Mouse (Mus musculus): ENCODE results near the gene Ppp1r13l.

Gene Ppp1r13l

DNA sequence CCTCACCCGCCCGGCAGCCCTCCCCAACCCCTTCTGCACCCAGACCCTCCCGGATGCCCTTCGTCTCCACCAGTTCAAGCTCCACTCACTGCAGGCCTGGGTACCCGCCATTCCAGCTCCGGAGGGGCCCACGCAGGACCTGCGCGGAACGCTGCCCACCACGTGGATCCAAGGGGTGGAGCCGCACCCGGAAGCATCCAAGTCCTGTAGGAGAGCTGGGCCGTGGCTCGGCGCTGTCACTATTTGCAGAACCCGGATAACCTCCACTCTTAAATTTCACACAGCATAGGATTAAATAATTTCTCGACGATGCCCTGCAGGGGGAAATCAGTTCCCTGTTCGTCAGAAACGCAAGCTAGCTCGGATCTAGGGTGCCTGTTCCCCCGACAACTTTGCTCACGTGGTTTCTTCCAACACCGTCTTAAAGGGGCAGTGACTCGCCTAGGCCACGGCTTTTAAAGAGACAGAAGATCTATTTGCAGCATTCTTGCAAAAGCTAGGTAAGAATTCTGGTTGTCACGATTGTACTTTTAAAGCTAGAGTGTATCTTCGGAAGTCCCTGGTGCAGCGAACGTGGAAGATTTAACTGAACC, at the start of gene Ppp1r13l, which contains the start of gene Cd3eap:
Ppp1r13l (plus strand) TSS at position 451 of the 593 bp plus-strand sequence.
Cd3eap (minus strand) TSS at position 185 of the 593 bp plus-strand sequence.
- peak; percentile 79 for DNase-seq (ENCODE audit: low spot score)

DNA sequence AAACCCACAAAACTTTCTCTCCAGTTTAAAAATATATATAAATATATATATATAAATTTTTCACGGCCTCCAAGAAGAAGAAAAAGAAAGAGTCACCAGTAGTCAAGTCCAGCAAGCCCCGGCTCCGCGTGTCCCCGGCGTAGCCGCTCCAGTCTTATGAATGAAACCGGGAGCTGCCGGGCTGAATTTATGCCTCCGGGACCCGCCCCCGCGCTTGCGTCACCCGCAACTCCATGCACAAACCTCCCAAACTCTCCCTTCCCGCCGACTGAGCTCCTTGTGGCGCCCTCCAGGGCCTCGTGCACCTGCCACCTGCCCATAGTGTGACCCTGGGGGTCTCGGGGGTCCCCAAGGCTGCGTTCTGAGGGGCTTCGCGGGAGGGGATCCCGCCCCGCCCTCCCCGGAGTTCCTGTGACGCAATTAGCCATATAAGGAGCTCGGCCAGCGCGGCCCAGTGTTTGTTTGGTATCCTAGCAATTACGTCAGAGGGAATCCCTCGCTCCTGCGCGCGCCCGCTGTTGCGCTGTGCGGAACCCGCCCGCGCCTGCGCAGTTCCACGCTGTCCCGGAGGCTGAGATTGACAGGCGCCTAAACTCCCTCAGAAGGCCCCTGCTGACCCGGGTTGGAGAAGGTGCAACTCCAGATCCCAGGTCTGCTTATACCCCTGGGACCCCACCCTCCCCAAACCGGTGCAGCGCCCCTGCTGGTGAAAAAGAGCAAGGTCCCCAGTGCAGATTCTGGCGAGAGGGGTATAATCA, 49.5 kb upstream of the Ppp1r13l start, which contains the start of gene Fosb:
Fosb (minus strand) TSS at position 168 of the 758 bp plus-strand sequence.
- DNase-seq (ENCODE audit: low spot score): peak; percentile 83

DNA sequence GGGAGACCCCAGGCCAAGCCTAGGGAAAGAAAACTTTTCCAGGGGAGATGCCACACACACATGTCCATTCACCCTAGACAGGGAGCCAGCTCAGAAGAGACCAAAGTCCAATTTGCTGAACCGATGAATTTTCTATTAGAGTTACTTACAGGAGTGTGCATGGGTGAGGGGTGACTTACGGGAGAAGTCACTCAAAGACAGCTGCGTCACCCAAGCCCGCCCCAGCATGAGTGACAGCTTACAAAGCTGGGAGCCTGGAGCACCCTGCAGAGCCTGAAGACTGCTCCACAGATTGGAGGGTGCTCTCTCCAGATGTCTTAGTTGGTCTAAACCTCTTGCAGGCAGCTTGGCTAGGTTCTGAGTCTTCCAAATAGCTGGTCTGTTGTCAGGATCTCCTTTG, 47.6 kb upstream of the Ppp1r13l start:
- DNase-seq (ENCODE audit: low spot score): no peak

DNA sequence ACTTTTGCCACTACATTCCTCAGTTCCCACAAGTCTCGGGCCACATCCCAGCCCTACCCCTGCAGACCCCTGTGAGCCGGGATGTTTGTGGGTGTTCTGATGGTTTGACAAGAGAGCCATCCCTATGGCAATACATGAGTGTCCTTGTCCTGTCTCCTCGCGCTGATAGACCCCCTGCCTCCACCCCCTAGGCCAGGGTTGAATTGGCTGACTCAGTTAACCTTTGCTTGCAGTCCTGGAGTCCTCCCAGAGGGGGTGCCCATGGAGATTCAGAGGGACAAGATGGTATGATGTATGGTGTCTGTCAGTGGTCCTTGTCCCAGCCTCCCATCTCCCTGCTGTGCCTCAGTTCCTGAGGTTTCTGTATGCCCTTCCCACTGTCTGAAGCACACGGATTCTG, 45.5 kb upstream of the Ppp1r13l start:
- no peak for DNase-seq (ENCODE audit: low spot score)

DNA sequence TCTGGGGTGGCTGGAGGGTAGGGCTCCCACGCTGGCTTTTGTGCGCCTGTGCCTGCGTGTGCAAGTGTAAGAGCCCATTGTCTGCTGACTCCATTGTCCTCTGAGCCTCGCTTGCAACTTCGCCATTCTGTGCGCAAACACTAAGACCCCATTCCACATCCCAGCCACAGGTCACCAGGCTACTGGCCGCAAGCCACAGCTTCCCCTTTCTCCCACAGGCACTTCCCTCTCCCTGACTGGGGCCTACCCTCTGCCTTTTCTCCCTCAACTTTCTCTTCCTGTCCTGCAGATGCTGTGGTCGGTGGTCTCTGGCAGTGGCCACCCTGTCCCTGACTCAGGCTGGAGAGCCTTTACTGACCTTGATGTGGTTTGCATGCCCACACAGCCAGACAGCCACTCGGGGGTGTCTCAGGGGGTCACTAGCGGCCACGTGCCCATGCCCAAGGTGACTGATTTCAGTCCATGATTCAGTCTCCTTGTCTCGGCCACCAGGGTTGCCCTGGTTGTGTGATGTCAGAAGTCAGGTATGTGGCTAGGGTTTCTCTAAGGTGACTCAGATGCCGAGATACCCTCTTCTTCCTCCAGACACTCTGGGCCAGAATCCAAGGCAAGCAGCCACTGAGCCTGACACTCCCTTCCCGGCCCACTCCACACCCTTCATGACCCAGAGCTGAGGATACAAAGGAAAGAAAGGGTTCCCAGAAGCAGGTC, 42.9 kb upstream of the Ppp1r13l start:
- DNase-seq (ENCODE audit: low spot score): no peak

DNA sequence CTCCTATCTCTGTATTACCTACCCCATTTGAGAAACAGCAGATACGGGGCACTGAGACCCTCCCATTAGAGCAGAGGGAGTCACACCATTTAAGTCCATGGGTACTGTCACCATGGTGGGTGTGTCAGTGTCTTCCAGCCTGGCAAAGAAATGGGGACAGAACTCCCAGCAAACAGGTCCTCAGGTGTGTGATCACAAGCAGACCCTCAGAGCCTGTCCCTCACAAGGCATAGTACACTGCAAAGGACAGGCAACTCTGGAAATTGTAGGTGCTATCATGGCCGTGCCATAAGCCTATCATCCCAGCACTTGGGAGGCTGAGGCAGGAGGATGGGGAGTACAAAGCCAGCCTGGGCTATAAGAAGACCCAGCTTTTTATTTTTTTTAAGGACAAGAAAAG, 41.3 kb upstream of the Ppp1r13l start:
- DNase-seq (ENCODE audit: low spot score): no peak

DNA sequence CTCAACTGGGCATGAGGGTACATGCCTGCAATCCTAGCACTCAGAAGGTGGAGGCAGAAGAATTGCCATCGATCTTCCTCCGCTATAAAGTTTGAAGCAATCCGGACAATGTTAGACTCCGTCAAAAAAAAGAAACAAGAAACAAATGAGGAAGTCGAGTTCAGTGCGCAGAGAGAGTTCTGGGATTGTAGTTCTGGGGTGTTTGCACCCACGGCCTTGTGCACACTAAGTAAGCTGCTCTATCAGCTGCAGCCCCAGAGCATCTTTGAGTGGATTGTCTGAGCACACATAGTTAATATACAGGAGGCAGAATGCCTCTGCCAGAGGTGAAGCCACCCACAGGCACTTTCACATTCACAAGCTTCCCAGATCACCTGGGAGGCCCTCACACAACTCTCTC, 40.9 kb upstream of the Ppp1r13l start:
- DNase-seq (ENCODE audit: low spot score): no peak

DNA sequence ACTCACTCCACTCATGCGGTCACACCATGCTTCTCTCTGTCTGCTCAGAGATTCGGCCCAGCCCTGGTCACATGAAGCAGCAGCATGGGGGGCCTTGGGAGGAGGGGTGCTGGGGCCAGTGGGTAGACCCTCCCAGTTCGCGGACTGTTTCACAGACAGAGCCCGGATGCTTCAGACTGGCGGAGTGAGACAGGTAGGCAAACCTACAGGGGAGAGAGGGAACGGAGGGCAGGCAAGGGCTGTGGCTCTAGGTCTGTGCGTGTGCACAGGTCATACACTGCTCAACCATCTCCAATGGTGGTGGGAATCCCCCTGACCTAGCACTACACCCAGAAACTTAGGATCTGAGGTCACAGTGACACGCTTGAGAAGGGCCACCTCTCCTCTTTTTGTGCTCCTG, 40.1 kb upstream of the Ppp1r13l start:
- DNase-seq (ENCODE audit: low spot score): no peak

DNA sequence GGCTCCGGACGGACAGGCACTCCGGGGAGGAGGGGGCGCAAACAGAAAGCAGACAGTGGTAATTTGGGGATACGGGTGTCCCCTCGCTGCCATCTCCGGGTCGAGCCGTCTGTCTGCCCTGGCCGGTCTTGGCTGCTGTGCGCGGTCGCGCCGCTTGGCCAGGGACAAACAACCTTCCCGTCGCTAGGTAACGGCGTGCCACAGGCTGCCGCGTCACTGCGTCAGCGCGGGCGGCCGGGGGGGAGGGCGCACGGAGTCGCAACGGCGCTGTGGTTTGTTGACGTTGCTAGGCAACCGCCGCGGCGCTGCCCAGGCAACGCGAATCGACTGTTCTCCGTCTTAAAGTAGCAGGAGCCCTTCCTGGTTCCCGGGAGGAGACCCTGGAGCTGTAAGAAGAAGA, 39.6 kb upstream of the Ppp1r13l start:
- peak; percentile 79 for DNase-seq (ENCODE audit: low spot score)

DNA sequence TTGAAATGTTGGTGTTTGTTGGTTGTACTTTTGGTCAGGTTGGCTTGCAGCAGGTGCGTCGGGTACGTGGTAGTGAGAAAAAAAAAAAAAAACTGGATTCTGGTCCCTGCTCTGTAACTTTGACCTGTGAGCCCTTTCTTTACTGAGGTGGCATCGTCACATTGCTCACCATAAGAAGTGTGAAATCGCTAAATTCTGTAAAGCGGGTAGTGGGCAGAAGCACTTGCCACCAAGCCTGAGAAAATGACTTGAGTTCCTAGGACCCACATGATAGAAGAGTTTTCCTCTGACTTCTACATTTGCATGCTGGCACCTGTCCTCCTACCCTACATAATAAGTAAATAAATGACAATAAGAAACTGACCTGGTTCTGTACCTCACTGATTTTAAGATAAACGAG, 38.9 kb upstream of the Ppp1r13l start:
- no peak for DNase-seq (ENCODE audit: low spot score)

DNA sequence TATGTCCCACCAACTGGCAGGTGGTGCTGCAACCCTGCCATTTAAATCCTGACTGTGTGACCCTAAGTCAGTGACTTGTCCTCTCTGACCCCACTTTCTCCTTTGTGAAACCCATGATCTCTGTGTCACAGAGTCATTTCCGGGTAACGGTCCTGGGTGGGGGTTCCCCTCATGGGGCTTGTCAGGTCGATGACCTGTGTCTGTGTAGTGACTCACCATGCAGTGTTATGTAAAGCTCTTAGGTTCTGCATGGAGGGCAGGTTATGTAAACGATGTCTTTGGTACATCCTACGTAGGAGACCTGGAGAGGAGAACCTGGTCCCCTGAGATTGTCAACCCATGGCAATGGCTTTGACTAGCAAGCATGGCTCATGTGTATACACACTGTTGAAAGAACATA, 38.1 kb upstream of the Ppp1r13l start:
- DNase-seq (ENCODE audit: low spot score): no peak

DNA sequence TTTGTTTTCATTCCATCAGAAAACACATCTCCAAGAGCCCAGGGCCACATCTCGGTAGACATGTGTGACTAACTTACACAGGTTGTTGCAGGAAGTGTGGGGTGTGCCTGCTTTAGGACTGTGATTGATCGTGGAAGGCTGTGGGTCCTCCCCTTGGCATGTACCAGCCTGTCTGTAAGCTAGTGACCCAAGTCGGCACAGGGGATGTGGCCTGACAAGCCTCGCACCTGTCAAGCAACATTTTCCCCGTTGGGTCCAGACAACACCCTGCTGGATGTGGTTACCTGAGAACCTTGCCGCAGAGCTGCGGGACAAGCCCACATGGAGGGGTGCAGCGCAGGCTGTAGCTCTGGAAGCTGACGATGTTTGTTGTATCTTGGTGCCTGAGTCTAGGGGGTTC, 37.1 kb upstream of the Ppp1r13l start:
- no peak for DNase-seq (ENCODE audit: low spot score)

DNA sequence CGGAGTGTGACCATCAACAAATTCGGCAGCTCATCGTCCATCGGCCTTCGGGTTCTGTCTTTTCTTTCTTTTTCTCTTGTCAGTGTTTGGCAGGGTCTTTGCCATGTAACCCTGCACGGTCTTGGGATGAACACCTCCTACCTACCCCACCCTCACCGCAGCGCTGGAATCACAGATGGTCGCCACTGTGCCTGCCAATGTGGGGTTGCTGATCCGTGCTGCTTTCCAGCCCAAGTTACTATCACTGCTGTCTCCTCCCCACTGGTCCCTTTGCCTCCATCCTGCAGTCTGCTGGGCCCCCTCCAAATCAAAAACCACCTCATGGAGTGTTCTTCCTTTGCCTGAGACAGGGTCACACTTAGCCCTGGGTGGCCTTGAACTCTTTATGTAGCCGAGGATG, 35.3 kb upstream of the Ppp1r13l start:
- DNase-seq (ENCODE audit: low spot score): no peak

DNA sequence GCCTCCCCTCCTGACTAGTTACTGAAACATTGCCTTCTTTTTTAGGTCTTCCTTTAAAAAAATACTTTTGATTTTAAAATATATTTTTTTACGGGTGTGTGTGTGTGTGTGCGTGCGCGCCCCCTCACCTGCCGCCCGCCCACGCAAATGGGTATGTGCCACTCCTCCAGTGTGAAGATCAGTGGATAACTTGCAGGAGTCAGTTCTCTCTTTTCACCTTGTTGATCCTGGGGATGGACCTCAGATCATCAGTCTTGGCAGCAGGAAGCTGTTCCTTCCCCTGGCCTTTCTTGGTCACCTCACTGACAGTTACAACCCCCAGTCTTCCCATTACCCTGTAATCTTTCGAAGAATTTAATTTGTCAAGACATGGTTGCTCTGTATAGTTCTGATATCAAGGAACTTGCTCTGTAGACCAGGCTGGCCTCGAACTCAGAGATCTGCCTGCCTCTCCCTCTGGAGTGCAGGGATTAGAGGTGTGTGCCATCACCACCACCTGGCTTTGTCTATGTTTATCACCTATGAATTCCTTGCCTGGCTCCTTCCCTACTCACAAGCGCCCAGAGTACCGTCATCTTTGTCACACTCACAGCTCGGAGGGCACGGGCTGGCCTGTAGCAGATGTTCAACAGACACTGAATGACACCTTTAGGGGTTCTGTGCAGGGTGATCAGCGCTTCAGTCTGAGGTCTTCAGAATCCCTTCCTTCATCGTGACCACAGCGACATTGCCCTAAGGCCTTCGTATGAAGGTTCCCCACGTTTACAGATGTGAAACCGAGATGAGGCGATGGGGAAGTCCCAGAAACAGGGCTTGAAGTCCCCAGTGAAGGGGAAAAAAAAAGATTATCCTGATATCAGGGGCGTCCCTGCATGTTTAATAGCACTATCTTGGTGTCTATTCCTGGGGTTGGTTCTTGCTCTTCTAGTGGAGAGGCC, 34.0 kb upstream of the Ppp1r13l start:
- DNase-seq (ENCODE audit: low spot score): no peak

DNA sequence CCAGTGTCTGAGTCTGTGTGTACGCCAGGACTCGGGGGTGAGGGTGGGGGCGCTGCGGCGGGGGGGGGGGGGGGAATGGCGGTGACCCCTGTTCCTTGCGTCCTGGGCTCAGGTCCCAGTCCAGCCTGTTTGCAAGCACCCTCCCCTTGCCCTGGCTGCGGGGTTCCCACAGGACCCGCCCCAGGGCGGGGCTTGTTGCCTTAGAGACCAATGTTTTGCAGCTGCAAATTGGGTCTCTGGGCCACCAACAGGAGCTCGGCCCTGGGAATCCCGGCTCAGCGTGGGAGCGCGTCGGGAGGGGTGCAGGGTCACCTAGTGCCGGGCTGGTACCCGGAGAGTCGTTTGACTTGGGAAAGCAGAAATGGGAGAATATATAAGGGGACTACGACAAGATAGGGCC, 33.2 kb upstream of the Ppp1r13l start:
- DNase-seq (ENCODE audit: low spot score): peak; percentile 62

DNA sequence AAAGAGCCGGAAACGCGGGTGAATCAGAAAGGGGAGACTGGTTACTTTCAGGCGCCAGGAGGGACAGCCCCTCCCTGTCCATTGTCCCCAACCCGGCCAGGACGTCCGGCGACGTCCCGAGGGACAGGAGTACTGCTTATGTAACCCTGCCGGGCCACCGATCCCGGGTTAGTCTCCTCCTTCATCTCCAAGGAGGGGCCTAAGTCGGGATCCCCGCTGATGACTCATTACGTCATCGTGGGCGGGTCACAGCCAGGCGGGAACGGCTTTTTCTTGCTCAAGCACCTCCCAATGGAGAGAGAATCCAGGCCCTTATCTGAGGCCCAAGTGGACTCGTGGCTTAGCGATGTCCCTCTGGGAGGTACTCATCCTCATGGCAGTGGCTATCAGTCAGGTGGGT, 32.4 kb upstream of the Ppp1r13l start:
- peak; percentile 56 for DNase-seq (ENCODE audit: low spot score)

DNA sequence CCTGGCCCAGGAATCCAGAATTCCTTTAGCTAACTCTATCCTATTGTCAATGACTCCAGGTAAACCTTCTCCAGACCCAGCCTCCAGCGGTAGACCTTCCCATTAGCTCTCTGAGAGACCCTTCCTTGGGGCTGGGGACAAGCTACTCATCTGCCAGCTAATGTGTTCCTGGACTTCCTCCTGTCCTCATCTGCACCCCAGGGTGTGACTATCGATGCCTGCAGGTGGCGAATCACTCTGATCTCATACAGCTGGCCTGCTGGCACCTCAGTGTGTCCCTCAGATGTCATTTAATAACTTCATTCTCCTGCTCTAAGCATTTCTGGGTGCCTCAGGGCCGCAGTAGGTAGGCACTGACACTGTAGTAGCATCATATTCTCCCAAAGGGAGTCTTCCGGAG, 31.8 kb upstream of the Ppp1r13l start:
- no peak for DNase-seq (ENCODE audit: low spot score)

DNA sequence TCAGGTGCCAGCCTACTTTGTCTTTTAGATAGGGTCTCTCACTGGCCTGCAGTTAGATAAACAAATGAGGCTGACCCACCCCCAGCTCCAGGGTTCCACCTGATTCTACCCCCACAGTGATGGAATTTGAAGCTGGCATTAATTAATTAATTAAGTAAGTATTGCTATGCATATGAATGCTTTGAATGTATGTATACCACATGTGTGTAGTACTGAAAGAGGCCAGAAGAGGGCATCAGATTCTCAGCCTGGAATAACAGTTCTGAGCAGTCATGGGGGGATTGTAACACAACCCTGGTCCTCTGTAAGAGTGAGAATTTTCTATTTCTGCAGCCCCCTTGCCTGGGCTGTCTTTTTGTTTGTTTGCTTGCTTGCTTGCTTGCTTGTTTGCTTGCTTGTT, 31.1 kb upstream of the Ppp1r13l start:
- DNase-seq (ENCODE audit: low spot score): no peak

DNA sequence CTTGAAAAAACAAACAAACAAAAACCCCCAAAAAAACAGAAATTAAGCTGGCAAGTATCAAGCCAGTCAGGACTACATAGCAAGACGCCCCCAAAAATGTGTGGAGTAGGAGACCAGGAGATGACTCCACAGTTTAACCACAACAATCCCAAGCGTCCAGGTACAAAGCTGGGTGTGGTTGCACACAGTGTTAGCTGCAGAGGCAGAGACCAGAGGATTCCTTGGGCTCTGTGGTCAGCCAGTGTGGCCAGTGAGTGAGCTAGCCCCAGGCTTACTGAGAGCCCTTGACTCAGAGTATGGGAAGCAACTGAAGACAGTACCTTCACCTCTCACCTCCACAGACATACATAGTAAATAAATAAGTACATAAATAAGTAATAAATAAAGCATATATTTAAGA, 27.6 kb upstream of the Ppp1r13l start:
- no peak for DNase-seq (ENCODE audit: low spot score)

DNA sequence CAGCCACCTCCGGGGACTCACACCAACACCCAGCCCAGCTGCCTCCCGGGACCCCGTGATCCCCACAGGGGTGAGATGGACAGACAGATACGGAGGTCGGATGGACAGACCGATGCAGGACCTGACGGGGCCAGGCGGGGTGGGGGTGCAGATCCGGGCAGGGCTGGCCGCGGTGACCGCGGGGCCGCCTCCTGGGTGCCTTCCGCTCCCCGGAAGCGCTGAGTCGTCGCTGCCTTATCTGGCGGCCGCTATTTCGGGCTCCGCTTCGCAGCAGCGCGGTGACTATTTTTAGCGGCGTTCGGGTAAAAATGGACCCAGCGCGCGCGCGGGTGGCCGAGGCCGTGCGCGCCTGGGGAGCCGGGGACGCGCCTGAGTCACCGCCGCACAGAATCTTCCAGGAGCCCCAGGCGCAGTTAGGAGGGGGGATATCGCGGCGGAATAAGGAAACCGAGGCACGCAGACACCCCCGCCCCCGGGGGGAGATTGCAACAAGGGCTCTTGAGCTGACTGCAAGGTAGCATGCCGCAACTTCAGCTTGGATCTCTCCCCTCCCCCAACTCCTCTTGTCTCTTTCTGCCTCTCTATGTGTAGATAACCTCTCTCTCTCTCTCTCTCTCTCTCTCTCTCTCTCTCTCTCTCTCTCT, 26.7 kb upstream of the Ppp1r13l start:
- peak; percentile 51 for DNase-seq (ENCODE audit: low spot score)

DNA sequence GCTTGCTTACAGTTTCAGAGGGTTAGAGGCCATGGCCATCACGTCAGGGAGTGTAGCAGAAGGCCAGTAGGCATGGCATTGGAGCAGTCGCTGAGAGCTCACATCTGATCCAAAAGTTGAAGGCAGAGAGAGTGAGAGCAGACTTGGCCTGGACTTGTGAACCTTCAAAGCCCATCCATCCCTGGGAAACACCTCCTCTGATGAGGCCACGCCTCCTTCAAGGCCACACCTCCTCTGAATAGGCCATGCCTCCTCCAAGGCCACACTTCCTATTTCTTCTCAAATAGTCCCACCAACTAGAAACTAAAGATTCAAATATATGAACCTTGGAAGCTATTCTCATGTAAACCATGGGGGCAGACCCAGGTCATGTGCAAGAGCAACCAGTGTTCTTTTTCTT, 24.0 kb upstream of the Ppp1r13l start:
- no peak for DNase-seq (ENCODE audit: low spot score)

DNA sequence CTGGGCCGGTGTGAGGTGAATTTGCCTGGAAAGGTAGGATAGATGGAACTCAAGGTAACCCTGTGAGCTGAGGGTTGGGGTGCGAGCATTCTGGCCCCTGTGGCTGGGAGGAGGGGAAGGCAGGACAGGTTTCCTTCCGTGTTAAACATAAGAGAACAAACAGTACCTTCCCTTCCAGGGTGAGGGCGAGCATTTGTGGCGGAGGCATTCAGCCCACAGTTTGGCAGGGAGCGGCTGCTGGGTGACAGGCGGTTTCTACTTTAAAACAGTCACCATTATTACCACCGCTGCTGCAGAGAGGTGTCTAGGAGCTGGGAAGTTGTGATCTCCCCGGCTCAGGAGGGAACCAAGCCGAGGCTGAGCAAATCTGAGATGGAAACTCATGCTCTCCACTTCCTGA, 22.4 kb upstream of the Ppp1r13l start:
- DNase-seq (ENCODE audit: low spot score): no peak
